ENCODE assay signal across 17 mouse cellular contexts in the genomic region with DNA sequence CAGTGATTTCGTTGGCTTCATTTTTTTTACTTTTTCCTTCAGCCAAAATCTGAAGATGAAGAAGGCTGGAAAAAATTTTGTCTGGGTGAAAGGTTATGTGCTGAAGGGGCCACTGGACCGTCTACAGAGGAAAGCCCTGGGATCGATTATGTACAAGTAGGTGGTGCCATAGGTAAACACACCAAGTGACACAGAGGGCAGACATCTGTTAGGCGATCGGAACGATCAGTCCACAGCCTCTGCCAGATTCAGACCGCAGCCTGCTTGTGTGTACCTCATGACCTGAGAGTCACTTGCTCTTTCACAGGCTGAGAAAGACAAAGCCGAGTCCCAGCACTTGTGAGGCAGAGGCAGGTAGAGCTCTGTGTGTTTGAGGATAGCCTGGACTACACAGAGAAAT.
"Had no signal": no experiment of that assay in that cellular context is flagged by ENCODE, and none has a peak within 500 bp of the region (broad histone marks: within the 10 kb centered on the region; RNA-seq: fewer than 3 reads in every experiment).

No protein-coding gene starts in this region.

- DNase-seq: lung, adult 18-20 months; lung, postnatal 14 days; lung, postnatal 36 days; right cerebral cortex, postnatal 14 days; thymus, adult 2 months; thymus, postnatal 25 days; thymus, postnatal 4 days had no signal

- H3K9me3 ChIP-seq: lung, embryonic 15.5 days; megakaryocyte, embryonic 14.5 days; midbrain, embryonic 13.5 days; midbrain, embryonic 15.5 days; neural tube, embryonic 12.5 days; stomach, embryonic 15.5 days had no signal

- H3K9ac ChIP-seq: lung, embryonic 15.5 days; midbrain, embryonic 13.5 days; midbrain, embryonic 15.5 days; neural tube, embryonic 12.5 days; stomach, embryonic 15.5 days had no signal

- H3K27me3 ChIP-seq: lung, embryonic 15.5 days; megakaryocyte, embryonic 14.5 days; midbrain, embryonic 13.5 days; midbrain, embryonic 15.5 days; neural tube, embryonic 12.5 days; stomach, embryonic 15.5 days had no signal

- H3K4me1 ChIP-seq: lung, embryonic 15.5 days; neural tube, embryonic 12.5 days; stomach, embryonic 15.5 days had no signal

- ATAC-seq: lung, postnatal 0 days; midbrain, embryonic 13.5 days; midbrain, embryonic 15.5 days had no signal

- H3K27ac ChIP-seq: lung, embryonic 15.5 days; macrophage; midbrain, embryonic 13.5 days; midbrain, embryonic 15.5 days; neural tube, embryonic 12.5 days; stomach, embryonic 15.5 days; stomach, postnatal 0 days had no signal

- H3K4me3 ChIP-seq: lung, embryonic 15.5 days; megakaryocyte, embryonic 14.5 days; midbrain, embryonic 13.5 days; midbrain, embryonic 15.5 days; neural tube, embryonic 12.5 days; stomach, embryonic 15.5 days had no signal

- H3K4me2 ChIP-seq: lung, embryonic 15.5 days; midbrain, embryonic 11.5 days; midbrain, embryonic 13.5 days; midbrain, embryonic 15.5 days; neural tube, embryonic 12.5 days; stomach, embryonic 15.5 days had no signal
